Mouse (Mus musculus) adrenal gland, adult 2 months (tissue): Measurements from ENCODE around the gene Gm21964. TPM values are rescaled to one million over a fixed set of nuclear protein-coding genes. Genes with fewer than 3 reads are reported as not detected.

ENCODE experiments used
- polyA plus RNA-seq: library from polyadenylated mRNA; depleted of rRNA; stranded (reverse); fragments of >200 nt; gene quantifications from 2 replicates; pipeline ENCODE4 v1.2.3, GENCODE M21; 2012; rRNA removed
- total RNA-seq, 2 experiments: library from RNA; stranded (reverse); gene quantifications; 2 replicates each; pipeline ENCODE4 v1.2.3; 2021

The Gm21964 gene
- total and polyA plus RNA-seq, 3 experiments = not detected

Other genes with a start within 250 kb of the Gm21964 start
- 10 to 100 TPM in 1 of 2 experiments, 1 to 10 TPM in 1; 6.2 to 10.1 TPM for gene Phlpp2, start 232.7 kb upstream of the Gm21964 start, total RNA-seq
- gene Phlpp2, start 232.7 kb upstream of the Gm21964 start, polyA plus RNA-seq = 1.9 and 2.8 TPM in 2 replicates
- gene Marveld3, start 139.0 kb upstream of the Gm21964 start, total RNA-seq = under 1 TPM in 1 of 2 experiments, not detected in 1; 0.28 TPM
- gene Marveld3, start 139.0 kb upstream of the Gm21964 start, polyA plus RNA-seq = not detected in 2 replicates
- gene Tat, start 110.8 kb upstream of the Gm21964 start, total RNA-seq = 1 to 10 TPM in 1 of 2 experiments, under 1 TPM in 1; 0.24 to 5.9 TPM
- 0.56 TPM in 1 of 2 replicates, not detected in the other for gene Tat, start 110.8 kb upstream of the Gm21964 start, polyA plus RNA-seq
- gene Chst4, start 61.5 kb upstream of the Gm21964 start, total RNA-seq = 1 to 10 TPM; 2.7 to 3.5 TPM
- gene Chst4, start 61.5 kb upstream of the Gm21964 start, polyA plus RNA-seq = 2.3 and 3.0 TPM in 2 replicates
- gene Zfp612, start 21.5 kb upstream of the Gm21964 start, total RNA-seq = 1 to 10 TPM; 7.4 to 8.9 TPM
- 1.5 and 1.8 TPM in 2 replicates for gene Zfp612, start 21.5 kb upstream of the Gm21964 start, polyA plus RNA-seq
- gene Gm17720, start 1.5 kb downstream of the Gm21964 start, total RNA-seq = not detected
- not detected in 2 replicates for gene Gm17720, start 1.5 kb downstream of the Gm21964 start, polyA plus RNA-seq
- gene Calb2, start 67.0 kb downstream of the Gm21964 start, total RNA-seq = under 1 TPM; 0.26 to 0.52 TPM
- gene Calb2, start 67.0 kb downstream of the Gm21964 start, polyA plus RNA-seq = 0.13 TPM in 1 of 2 replicates, not detected in the other
- 1 to 10 TPM; 8.5 to 8.7 TPM for gene Cmtr2, start 114.5 kb downstream of the Gm21964 start, total RNA-seq
- gene Cmtr2, start 114.5 kb downstream of the Gm21964 start, polyA plus RNA-seq = 2.8 and 4.8 TPM in 2 replicates
- under 1 TPM; 0.10 to 0.17 TPM for gene Hydin, start 165.8 kb downstream of the Gm21964 start, total RNA-seq
- 0.03 and 0.09 TPM in 2 replicates for gene Hydin, start 165.8 kb downstream of the Gm21964 start, polyA plus RNA-seq